Mouse (Mus musculus) embryonic facial prominence, embryonic 10.5 days (tissue): ENCODE measurements around the gene Emc3. TPM values are rescaled to one million over a fixed set of nuclear protein-coding genes. Genes with fewer than 3 reads are reported as not detected.

Source experiments
- DNase-seq: peaks from one replicate; pipeline ENCODE4 v3.0.0-alpha.2; 2017; ENCODE audit warnings: low spot score
- H3K27ac ChIP-seq: fragments of 300-500 bp; sonication (generic); replicated peaks from 2 replicates; pipeline ENCODE4 v1.5.1; 2016; ENCODE audit warnings: mild to moderate bottlenecking
- H3K27me3 ChIP-seq: fragments of 300-500 bp; sonication (generic); replicated peaks from 2 replicates; pipeline ENCODE4 v1.6.1; 2016; ENCODE audit warnings: low read depth, mild to moderate bottlenecking; ENCODE audit not compliant: poor library complexity, severe bottlenecking
- H3K36me3 ChIP-seq: fragments of 300-500 bp; sonication (generic); replicated peaks from 2 replicates; pipeline ENCODE4 v1.6.1; 2016; ENCODE audit warnings: mild to moderate bottlenecking, moderate library complexity
- H3K4me1 ChIP-seq: fragments of 300-500 bp; sonication (generic); 2 replicates; pipeline ENCODE4 v1.6.1; 2016
- H3K4me3 ChIP-seq: fragments of 300-500 bp; sonication (generic); 2 replicates; pipeline ENCODE4 v1.5.1; 2016; ENCODE audit warnings: mild to moderate bottlenecking, moderate library complexity
- H3K9me3 ChIP-seq: fragments of 300-500 bp; sonication (generic); 2 replicates; pipeline ENCODE4 v1.6.1; 2016; ENCODE audit warnings: mild to moderate bottlenecking
- WGBS: fragments of 180-500 bp; shearing (Covaris S2); methylation state at CpG from one replicate; pipeline ENCODE4 v1.1.7; 2016; 5-methylcytosine and 5-hydroxymethylcytosine counted together
- polyA plus RNA-seq: library from polyadenylated mRNA; unstranded; fragments of >200 nt; fragmentation: Nextera tagmentation; extraction: Ambion mirVana; gene quantifications from 2 replicates; pipeline ENCODE4 v1.2.1, GENCODE M21; 2016

Gene Emc3
- polyA plus RNA-seq, 1 experiment from 2014 or later = 67.0 TPM

DNA sequence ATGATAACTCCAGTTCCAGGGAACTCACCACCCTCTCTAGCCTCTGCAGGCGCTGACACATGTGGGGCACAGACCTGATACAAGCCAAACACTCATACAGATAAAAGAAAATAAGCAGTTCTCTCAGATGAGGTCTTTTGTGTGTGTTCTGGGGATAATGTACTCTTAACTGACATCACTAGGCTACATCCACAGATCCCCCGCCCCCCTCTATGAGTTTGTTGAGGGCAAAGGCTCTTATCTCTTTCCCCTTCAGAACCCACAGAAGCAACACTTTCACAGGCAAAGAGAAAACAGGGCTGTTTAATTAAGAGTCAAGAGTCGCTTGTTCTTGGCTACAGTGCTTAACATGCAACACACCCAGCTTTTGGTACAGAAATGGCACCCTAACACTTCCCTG is 16.9 kb downstream of the Emc3 start:
- Histone ChIP-seq H3K27me3 (no peaks in the 10 kb centered on the region), H3K36me3 (peaks cover 74% of the 10 kb centered on the region), H3K4me3 (no peak overlapping the region), H3K4me1 (no peaks in the 10 kb centered on the region), H3K27ac (no peak overlapping the region), H3K9me3 (no peaks in the 10 kb centered on the region)
- no peak for DNase-seq
- WGBS = 94% methylated on average over 3 of the region's 3 CpGs

DNA sequence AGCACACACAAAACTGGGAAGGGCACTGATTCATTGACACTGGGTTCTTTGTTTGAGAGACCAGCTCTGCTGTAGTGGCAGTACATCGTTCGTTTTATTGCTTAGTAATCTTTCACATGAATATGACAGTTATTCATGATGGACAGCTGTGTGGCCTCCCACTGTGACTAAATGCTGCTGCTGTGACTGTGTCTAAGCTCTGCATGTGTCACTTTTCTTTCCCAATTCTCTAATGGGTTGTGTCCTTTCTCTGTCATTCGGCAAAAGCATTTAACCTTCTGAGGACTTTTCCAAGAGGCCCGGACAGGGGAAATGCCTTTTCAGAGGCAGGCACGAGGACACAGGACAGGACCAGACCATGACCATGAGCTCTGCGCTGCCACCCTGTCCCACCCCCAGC is 17.5 kb downstream of the Emc3 start:
- H3K27me3 ChIP-seq = no peaks in the 10 kb centered on the region
- H3K36me3 ChIP-seq = peaks cover 67% of the 10 kb centered on the region
- no peak overlapping the region for H3K4me3 ChIP-seq
- no peaks in the 10 kb centered on the region for H3K9me3 ChIP-seq
- no peak overlapping the region for H3K27ac ChIP-seq
- 0 out of 2 replicates have a peak, but pooled peaks cover 2% of the 10 kb centered on the region for H3K4me1 ChIP-seq
- DNase-seq = no peak
- WGBS = 94% methylated on average over 6 of the region's 6 CpGs

DNA sequence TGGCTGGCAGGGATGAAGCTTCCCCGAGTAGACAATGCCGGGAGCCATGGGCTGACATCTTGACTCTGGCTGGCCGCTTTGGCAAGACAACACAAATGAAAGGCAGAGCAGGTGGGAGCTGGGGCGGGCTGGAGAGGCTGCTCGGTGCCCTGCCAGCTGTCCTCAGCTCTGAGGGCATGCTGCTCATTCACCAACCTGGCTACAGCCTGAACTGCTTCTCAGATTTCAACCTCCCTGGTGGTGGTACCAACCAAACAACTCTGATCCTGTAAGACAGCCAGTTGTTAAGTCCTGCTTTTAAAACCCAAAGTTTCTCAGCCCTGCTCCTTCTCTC is 22.5 kb downstream of the Emc3 start:
- H3K9me3 ChIP-seq = no peaks in the 10 kb centered on the region
- peaks cover 6% of the 10 kb centered on the region; the same call in 1 of the 2 replicates for H3K4me1 ChIP-seq
- no peaks in the 10 kb centered on the region for H3K27me3 ChIP-seq
- peaks cover 17% of the 10 kb centered on the region for H3K36me3 ChIP-seq
- no peak overlapping the region for H3K4me3 ChIP-seq
- DNase-seq = no peak
- H3K27ac ChIP-seq = no peak overlapping the region
- 56% methylated on average over 5 of the region's 5 CpGs for WGBS

DNA sequence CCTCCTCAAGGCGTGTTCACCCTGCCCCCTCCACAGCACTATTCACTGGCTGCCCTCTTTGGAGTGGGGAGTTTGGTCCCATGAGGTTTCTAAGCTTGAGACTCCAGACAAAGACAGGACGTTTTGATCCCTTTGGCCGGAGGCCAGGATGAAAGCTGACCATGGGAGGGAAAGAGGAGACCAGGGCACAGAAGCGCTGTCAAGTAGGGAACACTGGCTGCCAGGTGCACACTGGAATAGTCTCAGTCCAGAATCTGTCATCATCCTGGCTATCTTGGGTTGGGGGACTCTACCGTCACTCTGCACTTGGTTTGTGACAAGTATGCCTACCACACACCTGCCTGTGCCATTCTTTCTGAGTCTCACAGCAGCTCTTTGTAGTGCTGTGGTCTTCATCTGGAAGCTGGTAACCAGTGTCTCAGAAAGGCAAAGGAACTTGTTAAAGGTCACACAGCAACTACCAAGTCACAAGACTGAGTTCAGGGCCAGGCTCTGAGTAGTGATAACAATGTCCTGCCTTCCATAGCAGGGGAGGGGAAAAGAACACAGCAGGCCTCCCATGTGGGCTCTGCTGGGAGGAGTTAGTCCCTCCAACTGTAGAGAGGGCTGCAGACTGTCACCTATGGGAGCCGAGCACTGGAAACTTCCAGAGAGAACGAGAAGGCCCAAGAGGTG is 23.0 kb downstream of the Emc3 start:
- peaks cover 6% of the 10 kb centered on the region; the same call in 1 of the 2 replicates for H3K4me1 ChIP-seq
- WGBS = 68% methylated on average over 7 of the region's 7 CpGs
- H3K27ac ChIP-seq = no peak overlapping the region
- no peaks in the 10 kb centered on the region for H3K27me3 ChIP-seq
- DNase-seq = no peak
- H3K9me3 ChIP-seq = no peaks in the 10 kb centered on the region
- H3K36me3 ChIP-seq = peaks cover 12% of the 10 kb centered on the region
- H3K4me3 ChIP-seq = no peak overlapping the region

DNA sequence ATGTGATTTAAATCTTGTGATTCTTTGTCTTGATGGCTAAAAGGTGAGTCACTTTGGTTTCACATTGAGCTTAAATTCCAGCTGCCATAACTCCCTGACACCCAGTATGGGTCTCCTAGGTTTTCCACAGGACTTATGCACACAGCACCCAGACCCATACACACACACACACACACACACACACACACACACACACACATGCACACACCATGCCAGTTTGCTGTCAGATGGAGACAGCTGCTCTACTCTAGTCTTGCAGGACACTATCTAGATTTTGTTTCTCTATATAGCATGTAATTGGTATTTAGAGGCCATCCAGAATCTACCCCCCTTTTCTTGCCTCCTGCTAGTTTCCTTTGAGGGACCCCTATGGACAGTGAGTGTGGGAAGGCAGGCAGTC is 24.3 kb downstream of the Emc3 start:
- Histone ChIP-seq H3K9me3 (no peaks in the 10 kb centered on the region), H3K36me3 (peaks cover 4% of the 10 kb centered on the region; the same call in 1 of the 2 replicates)

DNA sequence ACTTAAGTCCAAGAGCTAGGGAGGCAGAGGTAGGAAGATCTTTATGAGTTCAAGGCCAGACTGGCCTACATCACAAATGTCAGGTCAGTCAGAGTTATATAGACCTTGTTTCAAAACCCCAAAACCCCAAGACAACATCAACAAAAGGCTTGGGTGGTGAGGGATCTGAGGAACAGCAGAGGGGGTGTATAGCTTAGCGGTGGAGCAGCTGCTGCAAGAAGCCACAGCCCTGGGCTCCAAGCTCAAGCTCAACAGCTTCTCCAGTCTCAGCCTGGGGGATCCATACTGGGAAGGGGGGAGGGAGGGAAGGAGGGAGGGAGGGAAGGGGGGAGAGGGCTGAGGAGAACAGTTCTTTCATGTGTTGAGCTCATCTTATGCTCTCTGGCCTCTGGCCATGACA is 25.8 kb downstream of the Emc3 start:
- DNase-seq = no peak
- H3K27me3 ChIP-seq = peaks cover 25% of the 10 kb centered on the region
- H3K4me1 ChIP-seq = peaks cover 15% of the 10 kb centered on the region
- no peak overlapping the region for H3K27ac ChIP-seq
- WGBS = 72% methylated on average over 1 of the region's 1 CpGs
- no peak overlapping the region for H3K4me3 ChIP-seq
- no peaks in the 10 kb centered on the region for H3K36me3 ChIP-seq
- H3K9me3 ChIP-seq = no peaks in the 10 kb centered on the region

More for the DNA sequence above, 24.3 kb downstream of the Emc3 start:
- peaks cover 11% of the 10 kb centered on the region for H3K27me3 ChIP-seq
- H3K27ac ChIP-seq = no peak overlapping the region
- H3K4me3 ChIP-seq = no peak overlapping the region
- H3K4me1 ChIP-seq = peaks cover 6% of the 10 kb centered on the region; the same call in 1 of the 2 replicates
- no peak for DNase-seq

DNA sequence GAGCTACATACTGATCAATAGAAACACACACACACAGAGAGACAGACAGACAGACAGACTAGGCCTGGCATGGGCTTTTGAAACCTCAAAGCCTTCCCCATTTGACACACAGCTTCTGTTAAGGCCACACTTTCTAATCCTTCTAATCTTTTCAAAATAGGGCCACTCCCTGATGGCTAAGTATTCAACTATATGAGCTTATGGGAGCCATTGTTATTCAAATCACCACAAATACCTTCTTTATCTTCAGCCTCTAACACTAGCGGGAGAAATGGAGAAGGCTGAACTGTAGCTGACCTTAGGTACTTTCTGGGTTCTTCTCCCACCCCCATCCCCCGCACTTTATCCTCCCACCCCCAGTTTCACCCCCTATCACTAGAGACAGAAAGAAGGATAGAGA is 28.7 kb downstream of the Emc3 start:
- no peak for DNase-seq
- WGBS = 72% methylated on average over 2 of the region's 2 CpGs
- peaks cover 12% of the 10 kb centered on the region for H3K4me1 ChIP-seq
- H3K9me3 ChIP-seq = no peaks in the 10 kb centered on the region
- peaks cover 41% of the 10 kb centered on the region for H3K27me3 ChIP-seq
- no peaks in the 10 kb centered on the region for H3K36me3 ChIP-seq
- H3K4me3 ChIP-seq = no peak overlapping the region
- H3K27ac ChIP-seq = no peak overlapping the region

DNA sequence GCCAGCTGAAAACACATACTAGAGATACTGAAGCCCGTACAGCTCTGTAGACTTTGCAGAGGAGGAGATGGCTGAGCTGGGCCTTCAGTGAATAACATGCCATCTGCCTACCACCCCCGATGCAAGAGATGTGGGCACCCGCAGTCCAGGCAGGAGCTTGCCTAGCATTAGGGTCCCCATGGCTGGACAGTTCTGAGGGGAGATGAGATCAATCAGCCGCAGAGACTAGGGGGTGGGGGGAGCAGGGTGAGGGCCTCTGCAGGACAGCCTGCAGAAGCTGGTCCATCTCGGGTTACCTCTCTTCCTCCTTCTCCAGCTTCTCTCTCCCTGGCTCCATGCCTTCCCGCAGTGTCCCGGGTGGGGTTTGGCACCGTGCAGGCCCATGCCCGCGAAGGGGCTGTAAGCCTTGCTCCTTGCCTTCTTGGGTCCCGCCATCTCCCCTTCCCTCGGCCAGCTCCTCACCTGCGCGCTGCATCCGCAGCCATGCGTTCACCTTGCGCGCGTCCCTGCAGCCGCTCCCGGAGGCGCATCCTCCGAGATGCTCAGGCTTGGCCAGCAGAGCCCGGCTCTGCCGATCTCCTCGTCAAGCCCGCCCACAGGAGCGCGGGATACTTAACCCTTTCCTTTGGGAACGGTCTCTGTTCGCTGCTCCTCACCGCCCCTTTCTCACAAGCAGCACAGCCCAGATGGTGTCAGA is 29.9 kb downstream of the Emc3 start, which contains the start of gene Prrt3:
TSS of gene Prrt3 (minus strand) at position 544 of the 697 bp plus-strand sequence.
- Histone ChIP-seq H3K27me3 (peaks cover 54% of the 10 kb centered on the region), H3K9me3 (no peaks in the 10 kb centered on the region), H3K4me3 (peak within 1 kb of the TSS; percentile 60), H3K36me3 (no peaks in the 10 kb centered on the region), H3K27ac (peak within 1 kb of the TSS; percentile 62), H3K4me1 (peaks cover 12% of the 10 kb centered on the region)
- 2% methylated on average over 32 of the region's 32 CpGs for WGBS
- DNase-seq = peak; percentile 69

DNA sequence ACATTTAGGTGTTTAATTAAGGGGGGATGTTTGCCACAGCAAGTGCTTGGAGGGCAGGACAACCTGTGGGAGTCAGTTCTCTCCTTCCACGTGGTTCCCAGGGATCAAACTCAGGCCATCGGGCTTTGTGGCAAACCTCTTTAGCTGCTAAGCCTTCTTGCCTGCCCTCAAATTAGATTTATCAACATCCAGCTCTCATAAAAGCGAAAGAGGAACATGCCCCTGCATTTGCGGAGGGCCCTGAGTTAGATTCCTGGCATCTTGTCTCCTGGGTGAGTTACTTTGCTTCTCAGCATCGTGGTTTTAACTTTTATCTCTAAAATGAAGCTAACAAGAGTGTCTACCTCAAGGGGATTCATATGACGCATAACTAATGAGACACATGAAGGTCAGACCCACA is 32.1 kb downstream of the Emc3 start:
- Histone ChIP-seq H3K4me3 (no peak overlapping the region), H3K36me3 (no peaks in the 10 kb centered on the region), H3K27ac (no peak overlapping the region), H3K27me3 (peaks cover 75% of the 10 kb centered on the region), H3K4me1 (peaks cover 27% of the 10 kb centered on the region), H3K9me3 (no peaks in the 10 kb centered on the region)
- 82% methylated on average over 6 of the region's 6 CpGs for WGBS
- no peak for DNase-seq

DNA sequence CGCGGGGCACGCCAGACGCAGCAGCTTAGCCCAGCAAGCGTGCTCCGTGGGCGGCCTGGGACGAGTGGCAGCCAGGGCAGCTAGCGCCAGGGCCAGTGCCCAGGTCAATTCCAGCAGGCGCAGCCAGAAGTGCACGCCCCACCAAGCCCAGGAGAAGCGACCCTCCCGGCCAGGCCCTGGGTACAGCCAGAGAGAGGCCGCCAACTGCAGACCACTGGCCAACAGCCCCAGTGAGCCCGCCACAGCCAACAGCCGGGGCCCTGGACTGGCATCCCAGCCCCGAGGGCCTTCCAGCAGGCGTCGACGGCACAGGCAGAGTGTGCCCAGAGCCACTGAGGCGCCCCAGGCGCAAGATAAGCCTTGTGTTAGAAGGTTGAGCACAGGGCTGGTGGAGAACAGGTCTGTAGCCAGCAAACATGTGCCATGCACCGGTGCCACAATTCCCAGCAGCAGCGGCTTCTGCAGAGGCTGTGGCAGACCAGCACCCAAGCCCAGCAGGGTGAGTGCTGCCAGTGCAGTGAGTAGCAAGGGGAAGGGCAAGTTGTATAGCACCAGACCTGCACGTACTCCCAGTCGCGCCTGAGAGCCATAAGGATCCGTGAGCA is 36.3 kb downstream of the Emc3 start:
- H3K9me3 ChIP-seq = no peaks in the 10 kb centered on the region
- peak overlapping the region; percentile 55 for H3K4me3 ChIP-seq
- H3K27ac ChIP-seq = peak overlapping the region; percentile 74; the same call in 1 of the 2 replicates
- peaks cover 65% of the 10 kb centered on the region for H3K27me3 ChIP-seq
- H3K36me3 ChIP-seq = peaks cover 24% of the 10 kb centered on the region
- peaks cover 21% of the 10 kb centered on the region for H3K4me1 ChIP-seq
- no peak for DNase-seq
- 52% methylated on average over 28 of the region's 28 CpGs for WGBS

DNA sequence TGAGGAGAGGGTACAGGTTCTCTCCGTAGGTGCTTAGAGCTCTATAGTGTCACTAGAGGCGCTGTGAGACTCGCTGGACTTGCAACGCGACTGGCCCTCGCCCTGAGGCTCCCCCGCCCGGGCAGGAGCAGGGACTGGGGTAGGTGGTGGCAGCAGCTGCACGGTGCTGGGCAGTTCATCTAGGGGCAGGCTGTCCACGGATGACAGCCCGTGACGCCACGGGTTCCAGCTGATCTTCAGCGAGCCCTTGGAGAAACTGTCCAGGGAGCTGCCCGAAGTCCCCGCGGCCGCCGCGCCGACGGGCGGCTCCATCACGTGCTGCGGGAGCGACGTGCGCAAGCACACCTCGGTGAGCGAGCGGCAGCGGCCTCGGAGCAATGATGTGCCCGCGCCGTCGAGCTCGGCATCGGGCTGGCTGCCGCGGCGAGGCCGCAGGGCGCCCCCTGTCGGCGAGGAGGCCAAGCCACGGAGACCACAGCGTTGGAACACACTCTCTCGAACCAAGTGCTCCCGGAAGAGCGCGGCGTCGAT is 37.1 kb downstream of the Emc3 start:
- WGBS = 1% methylated on average over 54 of the region's 54 CpGs
- Histone ChIP-seq H3K9me3 (no peaks in the 10 kb centered on the region), H3K4me3 (peak overlapping the region; percentile 55), H3K4me1 (peaks cover 21% of the 10 kb centered on the region), H3K36me3 (peaks cover 33% of the 10 kb centered on the region), H3K27me3 (peaks cover 58% of the 10 kb centered on the region), H3K27ac (peak overlapping the region; percentile 74)
- DNase-seq = peak; percentile 86

DNA sequence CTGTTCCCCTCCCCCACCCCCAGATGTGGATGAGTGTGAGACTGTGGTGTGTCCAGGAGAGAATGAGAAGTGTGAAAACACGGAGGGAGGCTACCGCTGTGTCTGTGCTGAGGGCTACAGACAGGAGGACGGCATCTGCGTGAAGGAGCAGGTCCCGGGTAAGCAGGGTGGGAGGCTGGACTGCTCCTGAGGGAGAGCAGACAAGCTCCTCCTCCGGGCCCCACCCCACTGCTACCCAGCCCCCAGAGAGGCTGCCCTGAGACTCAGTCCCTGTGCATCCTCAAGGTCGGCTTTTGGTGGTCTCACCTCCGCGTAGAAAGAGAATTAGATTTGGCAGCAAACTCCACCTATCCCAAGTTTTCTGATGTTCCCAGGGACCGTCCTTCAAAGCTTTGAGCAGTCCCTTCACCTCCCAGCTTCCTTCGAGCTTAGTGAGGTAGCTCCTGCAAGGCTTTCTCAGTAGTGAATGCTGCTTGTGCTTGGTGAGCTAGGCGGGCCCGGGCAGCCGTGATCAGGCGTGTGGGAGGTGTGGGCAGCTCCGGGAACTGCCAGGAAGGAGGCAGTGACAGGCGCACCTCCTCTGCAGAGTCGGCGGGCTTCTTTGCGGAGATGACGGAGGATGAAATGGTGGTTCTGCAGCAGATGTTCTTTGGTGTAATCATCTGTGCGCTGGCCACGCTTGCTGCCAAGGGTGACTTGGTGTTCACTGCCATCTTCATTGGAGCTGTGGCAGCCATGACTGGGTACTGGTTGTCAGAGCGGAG is 39.2 kb downstream of the Emc3 start:
- no peak overlapping the region for H3K4me3 ChIP-seq
- peaks cover 43% of the 10 kb centered on the region for H3K36me3 ChIP-seq
- H3K27me3 ChIP-seq = peaks cover 50% of the 10 kb centered on the region
- H3K4me1 ChIP-seq = peaks cover 26% of the 10 kb centered on the region
- WGBS = 76% methylated on average over 24 of the region's 24 CpGs
- no peak overlapping the region for H3K27ac ChIP-seq
- H3K9me3 ChIP-seq = no peaks in the 10 kb centered on the region
- no peak for DNase-seq
